Mouse (Mus musculus) heart, adult 2 months (tissue): Measurements from ENCODE around the gene Gm21411.
"Not testable (repeated sequence)": the region's sequence is repeated elsewhere in the genome, so short reads cannot be mapped to it uniquely, and the experiment has no call there.

Experiments
- CTCF ChIP-seq: fragments of 200-600 bp; IDR thresholded peaks from 2 replicates; pipeline ENCODE4 v1.8.1; 2022; ENCODE audit warnings: antibody characterized with exemption, mild to moderate bottlenecking, moderate library complexity
- EP300 ChIP-seq: fragments of 200-500 bp; IDR thresholded peaks from 2 replicates; pipeline ENCODE4 v1.6.1; 2011; ENCODE audit warnings: low read depth, low read length, control low read depth; ENCODE audit not compliant: insufficient read depth
- POLR2A ChIP-seq: fragments of 200-500 bp; IDR thresholded peaks from 2 replicates; pipeline ENCODE4 v1.6.1; 2011; ENCODE audit warnings: mild to moderate bottlenecking, low read depth, low read length, control low read depth; ENCODE audit not compliant: insufficient read depth

DNA sequence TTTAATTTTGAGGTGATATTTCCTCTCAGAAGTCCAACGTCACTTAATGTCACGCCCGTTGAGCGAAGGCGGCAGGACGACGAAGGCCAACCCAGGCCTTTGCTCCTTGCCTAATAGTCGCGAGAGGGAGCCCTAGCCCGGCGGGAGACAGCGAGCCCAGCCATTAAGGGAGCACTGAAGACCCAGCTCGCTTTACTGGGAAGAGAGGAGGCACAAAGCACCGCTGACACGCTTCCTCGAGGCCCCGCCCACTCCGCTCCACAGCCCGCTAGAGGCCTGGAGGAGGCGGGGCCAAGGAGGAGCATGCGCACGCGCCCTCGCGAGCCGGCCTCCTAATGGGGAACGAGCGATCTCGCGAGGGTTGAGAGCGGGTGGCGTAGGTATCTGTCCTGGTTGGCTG, 32.3 kb upstream of the Gm21411 start:
- not testable (repeated sequence) for TF ChIP-seq CTCF, POLR2A, EP300
